Mouse (Mus musculus) thymus, postnatal 14 days (tissue): ENCODE measurements around the gene Tbr1.

ENCODE experiments used
- DNase-seq: peaks from one replicate; pipeline ENCODE4 v3.0.0; 2021

Gene Tbr1

GRCm38 (mm10) chr2:61802656-61803251 is at the start of gene Tbr1:
Tbr1 (plus strand) TSS chr2:61802930.
- DNase-seq = no peak

DNA sequence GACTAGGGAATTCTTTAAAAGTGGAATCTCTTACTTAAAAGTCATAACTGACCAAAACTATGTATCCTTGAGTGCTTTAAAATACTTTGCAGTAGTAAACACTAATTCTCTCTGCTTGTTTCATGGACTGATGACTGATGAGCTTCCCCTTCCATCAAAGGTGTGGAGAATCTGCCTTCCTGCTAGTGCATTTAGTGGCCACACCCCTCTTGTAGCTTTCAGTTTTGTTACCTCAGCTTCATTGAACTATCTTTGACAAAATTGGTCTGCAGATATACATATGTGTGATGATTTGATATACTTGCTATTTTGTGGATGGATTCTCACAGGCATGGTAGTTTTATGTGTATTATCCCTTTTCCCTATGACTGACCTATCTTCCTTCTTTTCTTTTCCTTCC is 47.7 kb upstream of the Tbr1 start:
- no peak for DNase-seq

DNA sequence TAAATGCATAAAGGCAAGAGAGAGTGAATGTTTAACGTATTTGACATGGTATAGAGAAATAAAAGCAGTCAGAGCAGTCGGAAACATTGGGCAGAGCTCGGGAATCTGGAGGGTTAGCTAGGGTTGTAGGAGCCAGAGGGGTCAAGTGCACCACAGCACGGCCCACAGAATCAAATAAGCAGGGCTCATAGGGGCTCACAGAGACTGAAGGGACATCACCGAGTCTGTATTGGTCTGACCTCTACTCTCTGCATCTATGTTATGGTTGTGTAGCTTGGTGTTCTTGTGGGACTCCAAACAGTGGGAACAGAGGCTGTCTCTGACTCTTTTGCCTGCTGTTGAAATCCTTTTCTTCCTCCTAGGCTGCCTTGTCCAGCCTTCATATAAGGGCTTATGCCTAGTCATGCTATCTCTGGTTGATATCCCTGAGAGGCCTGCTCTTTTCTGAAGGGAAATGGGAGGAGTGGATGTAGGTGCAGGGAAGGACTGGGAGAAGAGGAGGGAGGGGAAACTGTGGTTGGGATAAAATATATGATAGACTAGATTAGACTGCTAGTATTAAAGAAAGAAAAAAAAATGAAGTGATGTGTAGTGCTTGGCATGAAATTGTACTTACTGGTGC is 43.4 kb upstream of the Tbr1 start:
- DNase-seq = no peak

DNA sequence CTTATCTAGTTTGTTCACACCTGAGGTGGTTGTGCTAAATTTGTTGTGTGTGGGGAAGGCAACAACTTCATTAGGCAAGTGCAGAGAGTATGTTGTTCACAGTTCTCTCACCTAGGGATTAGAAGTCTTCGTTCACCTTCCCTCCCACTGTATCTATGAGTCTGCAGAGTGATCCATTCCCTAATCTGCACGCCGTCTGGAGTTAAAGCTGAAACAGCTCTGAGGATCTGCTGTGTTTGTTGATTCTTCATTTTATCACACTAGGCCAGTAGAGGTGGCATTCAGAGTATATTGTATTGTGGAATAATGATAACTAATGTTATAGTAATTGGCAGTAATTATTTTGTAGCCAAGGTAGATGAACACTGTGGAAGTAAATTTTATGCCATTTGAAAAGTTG is 42.7 kb upstream of the Tbr1 start:
- no peak for DNase-seq

DNA sequence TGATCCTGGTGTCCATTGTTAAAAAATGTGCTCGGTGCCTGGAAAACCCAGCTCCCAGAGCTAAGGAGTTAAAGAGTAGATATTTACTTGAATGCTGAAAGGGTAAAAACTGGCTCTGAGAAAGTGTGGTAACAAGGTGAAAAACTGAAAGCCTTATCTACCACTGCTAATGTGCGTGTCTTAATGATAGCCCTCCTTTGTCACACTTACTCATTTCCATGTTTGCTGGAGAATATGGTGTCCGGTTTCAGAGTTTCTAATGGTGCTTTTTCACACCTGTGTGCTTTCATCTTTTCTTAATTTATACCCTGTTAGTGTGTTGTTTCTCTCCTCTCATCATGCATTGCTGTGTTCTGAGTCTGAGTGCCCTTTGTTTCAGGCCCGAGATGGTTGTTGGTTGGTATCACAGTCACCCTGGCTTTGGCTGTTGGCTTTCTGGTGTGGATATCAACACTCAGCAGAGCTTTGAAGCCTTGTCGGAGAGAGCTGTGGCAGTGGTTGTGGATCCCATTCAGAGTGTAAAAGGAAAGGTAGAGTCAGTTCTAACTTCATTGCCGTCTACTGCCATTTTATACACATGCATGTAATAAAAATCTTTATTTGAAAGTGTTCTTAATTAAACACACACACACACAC is 38.1 kb upstream of the Tbr1 start:
- no peak for DNase-seq

- DNase-seq = no peak
These were observed 37.2 kb upstream of the Tbr1 start for GRCm38 (mm10) chr2:61765526-61765925.

DNA sequence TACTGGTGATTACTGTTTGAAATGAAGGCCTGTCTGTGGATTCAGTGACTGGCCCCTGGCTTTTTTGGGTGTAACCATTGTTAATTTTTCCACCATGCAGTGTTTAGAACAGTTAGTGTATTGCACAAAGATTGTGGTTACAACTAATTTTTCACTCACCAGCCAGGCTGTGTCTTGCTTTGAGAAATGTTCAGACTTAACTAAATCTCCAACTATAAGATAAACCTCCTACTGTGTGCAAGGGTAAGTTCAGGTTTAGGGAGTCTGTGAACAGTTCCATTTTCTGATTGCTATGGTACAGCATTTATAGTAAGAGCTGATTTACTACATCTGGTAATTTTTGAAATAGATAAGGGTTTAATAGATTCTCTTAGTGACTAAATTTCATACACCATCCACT is 21.9 kb upstream of the Tbr1 start:
- DNase-seq = no peak

- no peak for DNase-seq
These were observed 7.8 kb upstream of the Tbr1 start for GRCm38 (mm10) chr2:61794960-61795359.

DNA sequence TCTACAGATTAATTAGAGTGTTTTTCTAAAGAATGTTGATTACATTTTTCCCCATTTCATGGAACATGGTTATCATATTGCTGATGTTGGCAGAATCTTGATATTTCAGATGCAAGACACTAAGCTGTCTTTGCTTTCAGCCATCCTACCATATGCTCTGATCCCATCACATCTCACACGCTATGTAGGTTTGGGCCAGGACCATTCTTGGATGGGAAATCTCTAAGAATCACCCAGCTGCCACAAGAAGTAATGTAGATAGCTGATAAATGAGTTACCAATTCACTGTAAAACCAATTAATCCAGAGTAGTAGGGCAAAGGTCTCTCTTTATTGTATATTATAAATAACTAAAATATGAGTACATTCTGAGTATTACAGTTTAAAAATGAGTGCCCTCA is 4.7 kb upstream of the Tbr1 start:
- DNase-seq = no peak

- peak; percentile 36 for DNase-seq
These were observed 975 bp downstream of the Tbr1 start for GRCm38 (mm10) chr2:61803443-61804367.

- DNase-seq = no peak
These were observed 1.7 kb downstream of the Tbr1 start for GRCm38 (mm10) chr2:61804382-61804840.

DNA sequence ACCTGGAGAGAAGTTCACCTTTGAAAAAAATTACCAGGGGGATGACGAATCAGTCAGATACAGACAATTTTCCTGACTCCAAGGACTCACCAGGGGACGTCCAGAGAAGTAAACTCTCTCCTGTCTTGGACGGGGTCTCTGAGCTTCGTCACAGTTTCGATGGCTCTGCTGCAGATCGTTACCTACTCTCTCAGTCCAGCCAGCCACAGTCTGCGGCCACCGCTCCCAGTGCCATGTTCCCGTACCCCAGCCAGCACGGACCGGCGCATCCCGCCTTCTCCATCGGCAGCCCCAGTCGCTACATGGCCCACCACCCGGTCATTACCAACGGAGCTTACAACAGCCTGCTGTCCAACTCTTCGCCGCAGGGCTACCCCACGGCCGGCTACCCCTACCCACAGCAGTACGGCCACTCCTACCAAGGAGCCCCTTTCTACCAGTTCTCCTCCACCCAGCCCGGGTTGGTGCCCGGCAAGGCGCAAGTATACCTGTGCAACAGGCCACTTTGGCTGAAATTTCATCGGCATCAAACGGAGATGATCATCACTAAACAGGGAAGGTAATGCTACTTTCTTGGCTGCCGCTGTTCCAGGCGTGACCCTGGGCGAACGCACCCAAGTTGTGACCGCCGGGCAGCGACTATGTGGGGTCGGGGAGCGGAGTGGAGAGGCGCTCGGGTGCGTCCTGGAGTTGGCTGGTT is 2.3 kb downstream of the Tbr1 start:
- DNase-seq = no peak

DNA sequence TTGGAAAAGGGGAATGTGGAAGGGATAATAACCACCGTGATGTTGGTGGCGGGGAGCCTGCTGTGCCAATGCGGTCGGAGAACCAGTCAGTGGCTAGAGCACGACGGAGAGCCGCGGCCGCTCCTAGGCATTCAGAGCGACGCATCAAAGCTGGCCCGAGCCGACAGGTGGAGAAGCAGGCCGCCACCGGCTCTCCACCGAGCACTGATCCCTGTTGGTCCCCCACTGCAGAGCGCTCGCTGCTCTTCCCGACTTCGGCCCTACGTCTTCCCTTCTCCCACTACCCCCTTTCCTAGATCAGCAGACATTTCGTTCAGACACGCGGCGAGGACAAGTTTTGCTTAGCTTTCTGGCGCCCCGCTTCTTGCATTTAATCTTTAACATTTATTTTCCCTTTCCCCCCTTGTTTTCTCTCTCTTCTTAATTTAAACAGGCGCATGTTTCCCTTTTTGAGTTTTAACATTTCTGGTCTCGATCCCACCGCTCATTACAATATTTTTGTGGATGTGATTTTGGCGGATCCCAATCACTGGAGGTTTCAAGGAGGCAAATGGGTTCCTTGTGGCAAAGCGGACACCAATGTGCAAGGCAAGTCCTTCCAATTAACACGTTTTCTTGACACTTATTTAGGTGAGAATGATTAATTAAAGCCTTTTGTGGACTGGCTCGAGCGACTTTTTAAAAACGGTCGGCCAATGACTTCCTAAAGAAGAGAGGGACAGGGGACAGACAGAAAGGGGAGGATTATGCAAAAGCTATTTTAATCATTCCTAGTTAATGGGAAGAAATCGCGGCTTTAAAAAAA is 3.0 kb downstream of the Tbr1 start:
- DNase-seq = no peak

- DNase-seq = no peak
These were observed 3.7 kb downstream of the Tbr1 start for GRCm38 (mm10) chr2:61806346-61806825.

DNA sequence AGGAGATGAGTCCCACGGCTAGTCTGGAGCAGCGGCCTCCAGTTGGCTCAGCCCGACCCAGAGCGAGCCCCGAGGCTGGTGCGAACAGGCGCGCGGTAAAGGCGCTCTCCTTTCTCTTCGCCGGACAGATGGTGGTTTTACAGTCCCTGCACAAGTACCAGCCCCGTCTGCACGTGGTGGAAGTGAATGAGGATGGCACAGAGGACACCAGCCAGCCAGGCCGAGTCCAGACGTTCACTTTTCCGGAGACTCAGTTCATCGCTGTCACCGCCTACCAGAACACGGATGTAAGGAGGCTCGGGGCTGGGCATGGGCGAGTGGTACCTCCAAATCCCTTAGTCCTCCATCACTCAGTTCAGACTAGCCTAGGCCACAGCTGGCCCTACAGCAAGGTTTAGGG is 4.4 kb downstream of the Tbr1 start:
- no peak for DNase-seq

GRCm38 (mm10) chr2:61807781-61808180 is 5.1 kb downstream of the Tbr1 start:
- no peak for DNase-seq

- no peak for DNase-seq
These were observed 6.0 kb downstream of the Tbr1 start for GRCm38 (mm10) chr2:61808776-61809175.

GRCm38 (mm10) chr2:61809381-61809780 is 6.7 kb downstream of the Tbr1 start:
- DNase-seq = no peak

DNA sequence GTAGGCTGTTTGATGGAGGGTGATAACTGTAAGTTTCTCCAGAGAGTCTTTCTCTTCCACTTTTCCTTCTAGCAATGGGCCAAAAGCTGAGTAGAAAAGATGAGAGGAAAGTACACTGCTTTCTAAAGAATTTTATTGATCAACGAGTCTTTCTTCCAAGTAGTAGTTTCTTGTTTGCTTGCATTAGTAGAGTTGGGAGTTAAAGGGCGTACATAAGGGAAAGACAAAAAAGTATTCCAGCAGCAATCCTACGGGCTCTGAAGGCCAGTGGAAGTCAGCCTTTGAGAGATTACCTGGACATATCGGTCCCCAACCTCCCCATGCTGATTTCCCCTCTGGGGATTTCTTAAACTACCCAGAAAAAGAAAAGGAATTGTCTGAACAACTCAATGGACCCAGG is 8.0 kb downstream of the Tbr1 start:
- no peak for DNase-seq

DNA sequence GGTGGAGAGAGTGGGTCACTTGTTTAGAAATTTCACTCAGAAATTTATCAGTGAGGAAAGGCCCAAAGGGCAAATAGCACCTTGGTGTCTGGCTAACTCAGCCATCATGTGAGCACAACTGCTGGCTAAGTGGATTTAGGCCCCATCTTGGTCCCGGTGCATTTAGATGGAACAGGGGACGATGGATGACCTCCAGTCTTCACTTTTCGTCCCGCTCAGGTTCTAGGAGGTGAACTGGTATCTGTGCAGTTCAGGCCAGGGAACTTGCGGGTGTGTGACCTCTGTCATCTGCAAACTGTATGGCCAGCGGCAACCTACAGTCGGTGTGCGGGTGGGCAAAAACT is 8.4 kb downstream of the Tbr1 start:
- no peak for DNase-seq

- no peak for DNase-seq
These were observed 9.0 kb downstream of the Tbr1 start for GRCm38 (mm10) chr2:61811507-61812421.
